Comparison of ENCODE assay signal across 8 mouse cellular contexts in genomic region chr8:121301431-121301830, GRCm38 (mm10).
A peak's percentile ranks its signal among the peaks of the same experiment; 100 is the strongest.
DNase-seq lines count a peak whose midpoint lies in the region; ATAC-seq and TF ChIP-seq lines count a peak whose summit lies in the region.

No protein-coding gene starts in this region.

- peak overlapping the region; percentile 37 for H3K4me2 ChIP-seq in forebrain, embryonic 14.5 days (ENCODE audit: low read length)
- H3K4me2 ChIP-seq in limb, embryonic 12.5 days: peak overlapping the region; percentile 52

- TF ChIP-seq CTCF in kidney, adult 2 months (conservative IDR thresholded peaks at IDR 0.05; ENCODE audit: insufficient read depth, insufficient read length, low read depth, low read length): no peak
- no peak for TF ChIP-seq CTCF in small intestine, adult 2 months (IDR thresholded peaks at IDR 0.05; ENCODE audit: extremely low read depth, insufficient read length, insufficient replicate concordance, low read depth, low read length)

- H3K27me3 ChIP-seq in kidney, adult 2 months (replicated peaks; ENCODE audit: control insufficient read depth, insufficient read depth, low read length): no peaks in the 10 kb centered on the region
- H3K27me3 ChIP-seq in forebrain, embryonic 14.5 days (replicated peaks; ENCODE audit: control insufficient read depth, insufficient read depth, low read length): no peaks in the 10 kb centered on the region
- H3K27me3 ChIP-seq in limb, embryonic 12.5 days: peaks cover 74% of the 10 kb centered on the region
- H3K27me3 ChIP-seq in small intestine, adult 2 months (ENCODE audit: control insufficient read depth, insufficient read depth, low read length): no peaks in the 10 kb centered on the region

- peaks cover 8% of the 10 kb centered on the region; the same call in 1 of the 2 replicates for H3K4me1 ChIP-seq in kidney, adult 2 months (ENCODE audit: control insufficient read depth, insufficient read depth, low read length)
- H3K4me1 ChIP-seq in forebrain, embryonic 14.5 days (ENCODE audit: control insufficient read depth, insufficient read depth, low read length): peaks cover 8% of the 10 kb centered on the region
- peaks cover 81% of the 10 kb centered on the region for H3K4me1 ChIP-seq in limb, embryonic 12.5 days (replicated peaks)
- no peaks in the 10 kb centered on the region for H3K4me1 ChIP-seq in small intestine, adult 2 months (ENCODE audit: control insufficient read depth, insufficient read depth, insufficient read length, low read length)

- TF ChIP-seq POLR2A in kidney, adult 2 months (IDR thresholded peaks at IDR 0.05; ENCODE audit: low read depth, low read length): no peak
- no peak for TF ChIP-seq POLR2A in small intestine, adult 2 months (IDR thresholded peaks at IDR 0.05; ENCODE audit: low read depth, low read length)

- H3K9me3 ChIP-seq in forebrain, embryonic 14.5 days (replicated peaks; ENCODE audit: control insufficient read depth, low read length): no peaks in the 10 kb centered on the region
- H3K9me3 ChIP-seq in limb, embryonic 12.5 days: no peaks in the 10 kb centered on the region

- peak overlapping the region; percentile 38; the same call in 1 of the 2 replicates for H3K9ac ChIP-seq in forebrain, embryonic 14.5 days (ENCODE audit: low read length)
- peak overlapping the region; percentile 9; the same call in 1 of the 2 replicates for H3K9ac ChIP-seq in limb, embryonic 12.5 days (replicated peaks)

- H3K4me3 ChIP-seq in kidney, adult 2 months (ENCODE audit: insufficient read depth, low read depth, low read length): no peak overlapping the region
- H3K4me3 ChIP-seq in forebrain, embryonic 14.5 days (ENCODE audit: low read depth, low read length): no peak overlapping the region
- H3K4me3 ChIP-seq in limb, embryonic 12.5 days (replicated peaks): peak overlapping the region; percentile 19
- peak overlapping the region; percentile 22 for H3K4me3 ChIP-seq in small intestine, adult 2 months (ENCODE audit: low read depth, low read length)

- H3K27ac ChIP-seq in kidney, adult 2 months (ENCODE audit: insufficient read depth, low read depth, low read length): peak overlapping the region; percentile 8; the same call in 1 of the 2 replicates
- no peak overlapping the region; the same call in 1 of the 2 replicates for H3K27ac ChIP-seq in forebrain, embryonic 14.5 days (ENCODE audit: low read depth, low read length)
- peak overlapping the region; percentile 86 for H3K27ac ChIP-seq in limb, embryonic 12.5 days
- no peak overlapping the region for H3K27ac ChIP-seq in small intestine, adult 2 months (ENCODE audit: insufficient read depth, low read depth, low read length)

- ATAC-seq in forebrain, embryonic 14.5 days: peak; percentile 67
- peak; percentile 53 for ATAC-seq in limb, embryonic 12.5 days (ENCODE audit: insufficient number of reproducible peaks, insufficient read depth, low FRiP score, low TSS enrichment, low read depth)

- no peaks in the 10 kb centered on the region for H3K36me3 ChIP-seq in kidney, adult 2 months (ENCODE audit: control insufficient read depth, insufficient read depth, low read length)
- H3K36me3 ChIP-seq in forebrain, embryonic 14.5 days (ENCODE audit: control insufficient read depth, insufficient read depth, low read length): no peaks in the 10 kb centered on the region
- no peaks in the 10 kb centered on the region for H3K36me3 ChIP-seq in limb, embryonic 12.5 days
- H3K36me3 ChIP-seq in small intestine, adult 2 months (ENCODE audit: control insufficient read depth, insufficient read depth, low read length): no peaks in the 10 kb centered on the region

- 33% methylated on average over 15 of the region's 15 CpGs for WGBS in kidney, adult 2 months
- WGBS in forebrain, embryonic 14.5 days: 11% methylated on average over 15 of the region's 15 CpGs
- WGBS in limb, embryonic 12.5 days: 1% methylated on average over 15 of the region's 15 CpGs
- 45% methylated on average over 15 of the region's 15 CpGs for WGBS in small intestine, adult 2 months

- no peak for DNase-seq in kidney, adult 2 months
- no peak for DNase-seq in kidney, adult 18-20 months
- peak; percentile 33 for DNase-seq in forebrain, embryonic 14.5 days (ENCODE audit: low spot score)
- DNase-seq in adrenal gland, postnatal 25 days: no peak
- DNase-seq in layer of hippocampus, adult 9-11 months: no peak
- DNase-seq in adrenal gland, adult 2 months: no peak

Comparison
In these comparisons a context has a peak if more than half of its experiments do, and no peak if none do; other contexts are left out.
1. H3K27ac ChIP-seq: peak in kidney, adult 2 months (single experiment) and limb, embryonic 12.5 days (single experiment); none in forebrain, embryonic 14.5 days (single experiment) and small intestine, adult 2 months (single experiment).
2. H3K4me3 ChIP-seq: peak in limb, embryonic 12.5 days (single experiment) and small intestine, adult 2 months (single experiment); none in kidney, adult 2 months (single experiment) and forebrain, embryonic 14.5 days (single experiment).